Mouse (Mus musculus) fibroblast of lung, adult 2 months (primary cell): ENCODE data around the gene Tlnrd1.

Experiments
- DNase-seq: peaks from one replicate; pipeline ENCODE4 v3.0.0-alpha.2; 2011; ENCODE audit warnings: low read depth

Gene Tlnrd1

DNA sequence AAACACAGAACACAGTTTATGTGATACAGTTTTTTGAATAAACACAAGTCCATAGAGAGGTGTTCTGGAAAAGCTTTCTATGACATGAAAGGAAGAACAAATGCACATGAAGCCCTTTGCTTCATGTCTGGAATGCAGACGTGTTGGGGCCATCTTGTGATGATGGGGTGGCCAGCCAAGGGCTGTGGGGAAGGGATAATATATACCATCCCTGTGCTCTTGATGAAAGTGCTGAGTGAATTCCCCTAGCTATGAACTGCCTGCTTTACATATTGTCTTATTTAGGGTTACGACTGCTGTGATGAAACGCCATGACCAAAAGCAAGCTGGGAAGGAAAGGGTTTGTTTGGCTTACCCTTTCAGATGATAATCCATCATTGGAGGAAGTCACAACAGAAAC, 39.3 kb downstream of the Tlnrd1 start:
- DNase-seq: no peak

DNA sequence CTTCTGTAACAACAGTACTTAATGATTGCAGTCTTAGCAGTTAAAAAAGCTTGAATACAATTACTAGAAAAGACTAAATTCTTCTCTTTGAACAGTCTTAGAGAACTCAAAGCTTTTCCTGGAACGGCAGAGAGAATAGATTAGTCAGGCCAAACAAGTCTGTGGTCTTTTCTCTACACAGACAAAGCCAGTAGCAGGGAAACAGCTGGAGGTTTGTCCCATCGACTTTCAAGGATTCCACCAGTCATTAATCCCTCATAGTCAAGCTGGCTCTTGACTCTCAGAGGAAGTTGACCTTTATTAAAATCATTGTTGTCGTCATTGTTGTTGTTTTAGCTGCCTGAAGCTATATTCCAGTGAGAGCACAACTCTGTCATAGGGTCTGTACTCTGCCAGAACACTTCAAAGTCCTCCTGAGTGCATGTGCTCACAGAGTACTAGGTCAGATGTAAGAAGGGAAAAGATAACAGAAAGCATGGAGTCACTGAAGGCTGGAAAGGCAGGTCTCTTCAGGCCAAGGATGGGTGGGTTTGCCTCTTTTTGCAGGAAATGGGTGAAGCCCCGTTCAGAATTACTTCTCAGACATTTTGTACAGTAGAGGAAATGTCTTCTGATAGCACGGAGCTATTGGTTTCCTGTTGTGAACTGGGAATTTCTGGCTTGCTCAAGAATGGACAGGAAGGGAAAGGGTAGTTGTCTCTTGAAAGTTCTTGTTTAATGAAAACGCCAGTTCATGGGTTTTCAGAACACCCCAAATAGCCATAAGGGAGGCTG, 41.4 kb downstream of the Tlnrd1 start:
- DNase-seq: no peak

DNA sequence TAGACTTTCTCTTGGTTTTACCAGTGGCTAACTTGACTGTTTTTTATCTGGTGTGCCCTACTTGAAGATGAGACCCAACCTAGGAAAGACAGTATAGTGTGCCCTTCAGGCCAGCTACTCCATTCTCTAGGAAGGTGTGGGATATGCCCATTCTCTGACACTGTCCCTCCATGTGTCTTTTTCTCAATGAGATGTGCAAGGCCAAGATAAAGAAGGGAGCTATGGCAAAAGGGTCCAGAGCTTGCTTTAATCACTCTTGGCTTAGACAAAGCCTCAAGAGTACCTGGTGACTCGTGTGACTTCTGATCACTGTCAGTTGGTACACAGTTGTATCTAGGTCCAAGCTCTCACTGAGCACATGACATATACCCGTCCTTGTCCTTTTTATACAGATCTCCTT, 44.0 kb downstream of the Tlnrd1 start:
- DNase-seq: no peak

DNA sequence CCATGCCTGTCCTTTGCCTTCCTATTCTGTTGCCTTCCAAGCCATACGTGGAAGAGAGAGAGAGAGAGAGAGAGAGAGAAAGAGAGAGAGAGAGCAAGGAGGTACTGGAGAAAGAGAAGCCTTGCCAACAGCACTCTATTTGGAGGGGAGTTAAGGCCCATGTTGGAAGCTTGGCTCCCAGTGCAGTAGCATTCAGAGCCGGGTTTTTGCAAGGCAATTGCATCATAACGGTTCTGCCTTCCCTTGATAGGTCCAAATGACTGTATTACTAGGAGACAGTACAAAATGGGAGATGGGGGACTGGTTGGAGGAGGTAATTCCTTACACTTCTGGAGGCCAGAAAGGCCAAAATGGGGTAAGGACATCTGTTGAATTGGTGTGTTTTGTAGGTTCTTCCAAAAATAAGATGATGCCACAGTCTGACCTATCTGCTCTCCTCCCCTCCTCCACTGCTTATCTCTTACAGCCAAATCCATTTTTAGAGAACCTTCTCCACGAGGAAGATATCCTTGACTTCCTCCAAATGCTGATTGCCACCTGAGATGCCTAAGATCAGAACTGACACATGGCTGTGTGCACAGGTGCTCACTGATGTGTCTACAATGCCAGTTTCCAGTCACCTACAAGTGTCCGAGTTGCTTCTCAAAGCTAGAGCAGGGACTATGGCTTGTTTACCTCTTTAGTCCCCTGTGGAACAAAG, 45.4 kb downstream of the Tlnrd1 start:
- no peak for DNase-seq
